Mouse (Mus musculus): ENCODE data around the gene Pam.

Pam gene

GRCm38 (mm10) chr1:97910874-97911273, 184.6 kb downstream of the Pam start:
- DNase-seq (ENCODE audit: low spot score), result no peak

- no peak for DNase-seq (ENCODE audit: low spot score)
These were observed 185.9 kb downstream of the Pam start for GRCm38 (mm10) chr1:97909561-97909960.

GRCm38 (mm10) chr1:97908736-97909135, 186.7 kb downstream of the Pam start:
- no peak for DNase-seq (ENCODE audit: low spot score)

GRCm38 (mm10) chr1:97903912-97904460, 191.5 kb downstream of the Pam start:
- no peak for DNase-seq (ENCODE audit: low spot score)

- no peak for DNase-seq (ENCODE audit: low spot score)
These were observed 192.6 kb downstream of the Pam start for GRCm38 (mm10) chr1:97902830-97903229.

GRCm38 (mm10) chr1:97900559-97901153, 194.8 kb downstream of the Pam start:
- DNase-seq (ENCODE audit: low spot score), result no peak

GRCm38 (mm10) chr1:97887511-97887910, 207.9 kb downstream of the Pam start:
- DNase-seq (ENCODE audit: low spot score), result no peak

GRCm38 (mm10) chr1:97883498-97883897, 211.9 kb downstream of the Pam start:
- DNase-seq (ENCODE audit: low spot score), result no peak

- DNase-seq (ENCODE audit: low spot score), result no peak
These were observed 218.4 kb downstream of the Pam start for GRCm38 (mm10) chr1:97877037-97877436.

GRCm38 (mm10) chr1:97873490-97874054, 221.9 kb downstream of the Pam start:
- DNase-seq (ENCODE audit: low spot score), result no peak

- DNase-seq (ENCODE audit: low spot score), result no peak
These were observed 223.0 kb downstream of the Pam start for GRCm38 (mm10) chr1:97872493-97872892.

GRCm38 (mm10) chr1:97872072-97872471, 223.4 kb downstream of the Pam start:
- no peak for DNase-seq (ENCODE audit: low spot score)

- DNase-seq (ENCODE audit: low spot score), result no peak
These were observed 231.3 kb downstream of the Pam start for GRCm38 (mm10) chr1:97864135-97864534.

- DNase-seq (ENCODE audit: low spot score), result no peak
These were observed 232.3 kb downstream of the Pam start for GRCm38 (mm10) chr1:97863140-97863539.

- no peak for DNase-seq (ENCODE audit: low spot score)
These were observed 232.7 kb downstream of the Pam start for GRCm38 (mm10) chr1:97862734-97863133.

GRCm38 (mm10) chr1:97854256-97854655, 241.2 kb downstream of the Pam start:
- DNase-seq (ENCODE audit: low spot score), result no peak

GRCm38 (mm10) chr1:97851601-97852175, 243.8 kb downstream of the Pam start:
- DNase-seq (ENCODE audit: low spot score), result no peak

- no peak for DNase-seq (ENCODE audit: low spot score)
These were observed 246.7 kb downstream of the Pam start for GRCm38 (mm10) chr1:97848601-97849241.

- DNase-seq (ENCODE audit: low spot score), result no peak
These were observed 252.0 kb downstream of the Pam start for GRCm38 (mm10) chr1:97843220-97843992.

GRCm38 (mm10) chr1:97834354-97834822, 261.1 kb downstream of the Pam start:
- no peak for DNase-seq (ENCODE audit: low spot score)

- DNase-seq (ENCODE audit: low spot score), result no peak
These were observed 261.7 kb downstream of the Pam start for GRCm38 (mm10) chr1:97833466-97834353.

Measured in c-Kit-positive CD71-positive TER-119-positive erythroid progenitor cells, embryonic 14.5 days (primary cell).